Mouse (Mus musculus) megakaryocyte progenitor cell, adult 5-6 weeks (primary cell): Measurements from ENCODE around the gene Mef2d. TPM values are rescaled to one million over a fixed set of nuclear protein-coding genes. Genes with fewer than 3 reads are reported as not detected.
A peak's percentile ranks its signal among the peaks of the same experiment; 100 is the strongest.

ENCODE experiments used
- ATAC-seq: replicated peaks from 2 replicates; pipeline ENCODE4 v1.8.0; 2016; ENCODE audit warnings: mild to moderate bottlenecking, moderate TSS enrichment, inconsistent platforms; ENCODE audit not compliant: poor library complexity
- total RNA-seq, 2 experiments: library from RNA; stranded (forward) in 1 of 2; stranded (reverse) in 1 of 2; fragments of 157-497, 149-512 nt in 1 of 2; fragments of 200-1000 nt in 1 of 2; gene quantifications; 2 replicates each; pipeline versions ENCODE4 v1.2.3 to v1.2.4; 2015 to 2017

The Mef2d gene
- total RNA-seq, 2 experiments from 2014 or later: 52.8 to 82.5 TPM

GRCm38 (mm10) chr3:88148776-88149509 lies 6.8 kb downstream of the Mef2d start:
- peak; percentile 38 for ATAC-seq

DNA sequence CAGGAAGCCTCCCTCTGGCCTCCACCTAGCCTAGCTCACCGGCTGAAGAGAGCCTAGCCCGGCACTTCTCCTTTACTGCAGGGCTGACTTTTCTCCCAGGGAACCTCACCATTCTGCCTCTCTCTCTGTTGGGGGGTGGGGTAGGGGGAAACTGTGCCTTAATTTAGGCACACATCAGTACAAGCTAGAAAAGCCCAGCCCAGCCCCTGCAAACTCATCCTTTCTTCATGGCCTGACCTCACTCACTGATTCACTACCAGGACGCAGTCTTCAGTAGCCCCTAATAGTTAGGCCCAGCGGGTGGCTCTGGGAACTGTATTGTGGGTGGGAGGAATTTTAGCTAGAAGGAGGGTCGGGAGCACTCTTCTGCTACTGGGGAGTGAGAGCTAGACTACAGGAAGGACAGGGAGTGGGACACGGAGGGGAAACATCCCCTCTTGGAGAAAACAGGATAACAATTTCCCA lies 7.4 kb downstream of the Mef2d start:
- ATAC-seq: no peak

- no peak; the same call in 1 of the 2 replicates for ATAC-seq
Measured at GRCm38 (mm10) chr3:88150061-88150998, 8.2 kb downstream of the Mef2d start.

DNA sequence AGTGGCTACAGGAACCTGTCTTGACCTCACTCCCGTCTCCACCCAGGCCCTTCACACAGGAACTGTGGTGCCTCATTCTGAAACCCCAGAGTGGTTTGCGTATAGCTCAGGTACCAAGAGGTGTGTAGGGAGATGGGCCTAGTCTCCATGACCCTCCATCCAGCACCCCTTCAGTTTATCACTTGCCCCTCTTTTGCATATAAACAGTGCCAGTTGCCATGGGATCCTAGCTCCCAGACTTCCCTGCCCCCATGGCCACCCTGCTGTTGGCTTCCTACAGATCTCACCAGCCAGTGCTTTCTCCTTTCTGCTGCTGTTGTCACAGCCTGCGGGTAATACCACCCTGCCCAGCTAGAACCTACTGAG lies 8.8 kb downstream of the Mef2d start:
- ATAC-seq: no peak

- ATAC-seq: no peak
Measured at GRCm38 (mm10) chr3:88152056-88152455, 9.9 kb downstream of the Mef2d start.

DNA sequence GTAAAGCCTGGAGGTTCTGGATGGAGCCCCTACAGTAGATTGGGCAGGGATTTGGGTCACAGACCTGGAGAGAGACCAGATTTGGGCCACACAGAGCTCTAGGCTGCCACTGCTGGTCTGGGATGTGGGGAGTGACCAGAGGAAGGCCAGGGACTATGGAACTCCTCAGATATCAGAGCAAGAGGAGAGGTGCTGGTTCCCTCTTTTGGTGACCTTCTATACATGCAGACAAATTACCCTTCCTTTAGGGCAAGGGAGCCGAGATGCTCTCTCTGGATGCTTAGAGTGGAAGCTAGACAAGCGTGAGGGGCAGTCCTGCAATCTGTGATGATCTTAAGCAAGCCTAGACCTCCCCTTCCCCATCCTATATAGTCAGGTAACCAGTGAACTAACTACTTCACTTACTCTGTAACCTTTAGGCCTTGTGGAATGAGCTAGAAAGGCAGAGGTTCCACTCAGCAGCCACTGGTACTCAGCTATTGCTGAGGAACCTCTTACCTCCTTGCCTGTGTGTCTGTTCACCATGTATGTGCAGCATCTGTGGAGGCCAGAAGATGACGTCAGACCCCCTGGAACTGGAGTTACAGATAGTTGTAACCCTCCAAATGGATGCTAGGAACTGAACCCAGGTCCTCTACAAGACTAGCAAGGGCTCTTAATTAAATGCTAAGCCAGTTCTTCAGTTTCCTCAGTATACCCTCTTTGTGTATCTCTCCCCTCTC lies 11.3 kb downstream of the Mef2d start:
- ATAC-seq: no peak

DNA sequence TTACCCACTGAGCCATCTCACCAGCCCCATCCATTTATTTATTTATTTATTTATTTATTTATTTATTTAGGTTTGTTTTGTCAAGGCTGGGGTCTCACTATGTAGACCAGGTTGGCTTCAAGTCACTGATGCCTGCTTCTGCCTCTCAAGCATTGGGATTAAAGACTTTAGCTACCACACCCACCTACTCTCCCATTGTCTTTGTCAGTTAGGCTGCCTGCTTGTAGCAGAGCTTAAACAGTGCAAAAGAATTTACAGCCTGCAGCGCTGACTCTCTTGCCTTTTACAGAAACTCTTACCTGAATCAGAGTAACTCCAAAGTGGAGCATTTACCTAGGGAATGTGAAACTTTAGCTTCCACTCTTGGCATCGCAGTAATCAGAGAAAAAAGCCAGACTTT lies 12.1 kb downstream of the Mef2d start:
- ATAC-seq: no peak

DNA sequence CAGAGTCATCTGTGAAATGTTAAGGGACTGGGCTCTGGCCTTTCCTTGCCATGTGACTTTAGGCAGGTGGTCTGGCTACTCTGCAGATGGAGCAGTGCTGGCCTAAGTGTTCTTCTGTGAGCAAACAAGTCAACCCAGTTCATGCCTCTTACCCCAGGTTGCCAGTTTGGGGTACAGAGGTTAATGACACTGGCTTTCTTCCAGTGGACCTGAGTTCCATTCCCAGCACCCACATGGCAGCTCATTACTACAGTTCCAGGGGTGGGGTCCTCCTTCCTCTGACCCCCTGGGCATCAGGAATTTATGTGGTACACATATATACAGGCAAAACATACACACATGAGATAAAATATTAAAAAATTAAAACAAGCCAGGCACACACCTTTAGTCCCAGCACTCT lies 14.6 kb downstream of the Mef2d start:
- ATAC-seq: no peak

DNA sequence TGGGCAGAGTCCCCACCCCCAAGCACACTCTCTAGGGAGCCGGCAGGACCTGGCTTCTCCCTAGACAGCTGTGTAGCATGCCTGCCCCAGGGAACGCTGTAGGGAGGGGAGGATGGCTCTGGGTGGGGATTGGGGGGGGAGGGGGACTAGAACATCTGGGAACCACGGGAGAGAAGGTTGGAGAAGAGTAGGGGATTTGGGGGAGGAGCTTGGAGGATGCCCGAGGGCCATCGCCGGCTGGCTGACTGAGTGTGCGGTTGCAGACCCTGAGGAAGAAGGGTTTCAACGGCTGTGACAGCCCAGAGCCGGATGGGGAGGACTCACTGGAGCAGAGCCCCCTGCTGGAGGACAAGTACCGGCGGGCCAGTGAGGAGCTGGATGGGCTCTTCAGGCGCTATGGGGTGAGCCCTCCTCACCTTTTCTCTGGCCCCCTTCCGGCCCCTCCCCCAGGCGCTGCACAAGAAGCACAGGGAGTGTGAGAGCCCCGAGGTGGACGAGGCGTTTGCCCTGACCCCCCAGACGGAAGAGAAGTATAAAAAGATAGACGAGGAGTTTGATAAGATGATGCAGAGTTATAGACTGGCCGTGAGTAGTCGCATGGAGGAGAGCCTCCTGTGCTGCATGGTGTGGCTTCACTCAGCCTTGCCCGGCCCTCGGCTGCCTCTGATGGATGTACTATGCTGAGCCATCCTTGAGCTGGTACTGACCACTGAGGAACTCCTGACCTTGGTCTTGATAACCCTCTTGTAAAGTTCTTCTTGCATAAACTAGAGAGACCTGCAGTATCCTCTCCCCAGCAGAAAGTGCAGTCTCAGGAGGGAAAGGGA lies 15.8 kb downstream of the Mef2d start:
- peak; percentile 80 for ATAC-seq

DNA sequence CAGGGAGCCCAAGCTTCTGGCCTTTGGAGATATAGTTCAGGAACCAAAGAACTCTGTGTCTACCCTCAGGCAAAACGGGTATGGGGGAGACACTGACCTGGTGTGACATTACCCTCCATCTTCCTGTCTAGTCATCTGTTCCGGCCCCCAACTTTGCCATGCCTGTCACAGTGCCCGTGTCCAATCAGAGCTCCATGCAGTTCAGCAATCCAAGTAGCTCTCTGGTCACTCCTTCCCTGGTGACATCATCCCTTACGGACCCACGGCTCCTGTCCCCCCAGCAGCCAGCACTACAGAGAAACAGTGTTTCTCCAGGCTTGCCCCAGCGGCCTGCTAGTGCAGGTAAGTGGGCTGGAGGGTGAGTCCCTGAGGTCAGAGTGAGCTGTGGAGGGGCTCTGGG lies 16.8 kb downstream of the Mef2d start:
- no peak for ATAC-seq

DNA sequence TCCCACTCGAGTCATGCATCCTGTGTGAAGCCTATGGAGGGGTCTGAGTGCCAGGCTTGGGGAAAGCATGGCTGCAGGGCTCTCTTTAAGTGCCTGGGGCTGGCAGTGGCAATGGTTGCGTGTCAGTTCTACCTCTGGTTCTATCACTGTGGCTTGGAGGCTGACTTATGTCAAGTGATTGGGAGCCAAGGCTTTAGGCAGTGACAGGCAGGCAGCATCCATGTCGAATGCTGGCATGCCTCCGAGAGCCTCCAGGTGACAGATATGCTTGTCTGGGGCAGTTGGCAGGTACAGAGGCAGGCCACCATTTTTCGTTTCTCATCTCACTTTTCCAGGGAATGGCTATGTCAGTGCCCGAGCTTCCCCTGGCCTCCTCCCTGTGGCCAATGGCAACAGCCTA lies 18.7 kb downstream of the Mef2d start:
- ATAC-seq: no peak

DNA sequence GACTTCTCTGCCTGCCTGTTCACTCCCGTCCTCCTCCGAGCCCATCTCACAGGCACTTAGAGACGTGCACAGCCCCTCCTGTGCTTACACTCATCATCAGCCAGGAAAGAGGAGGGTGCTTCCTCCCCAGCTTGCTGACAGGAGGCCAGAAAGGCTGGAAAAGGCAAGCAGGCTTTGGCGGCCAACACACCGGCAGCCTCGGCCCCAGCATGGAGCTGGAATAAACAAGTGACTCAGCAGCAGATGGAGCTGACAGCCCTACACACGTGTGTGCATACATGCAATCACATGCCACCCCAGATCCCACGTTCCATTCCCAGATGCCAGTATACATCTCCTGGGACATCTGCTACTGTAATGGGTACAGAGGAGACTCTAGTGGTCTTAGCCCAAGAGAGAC lies 20.1 kb downstream of the Mef2d start:
- no peak for ATAC-seq

DNA sequence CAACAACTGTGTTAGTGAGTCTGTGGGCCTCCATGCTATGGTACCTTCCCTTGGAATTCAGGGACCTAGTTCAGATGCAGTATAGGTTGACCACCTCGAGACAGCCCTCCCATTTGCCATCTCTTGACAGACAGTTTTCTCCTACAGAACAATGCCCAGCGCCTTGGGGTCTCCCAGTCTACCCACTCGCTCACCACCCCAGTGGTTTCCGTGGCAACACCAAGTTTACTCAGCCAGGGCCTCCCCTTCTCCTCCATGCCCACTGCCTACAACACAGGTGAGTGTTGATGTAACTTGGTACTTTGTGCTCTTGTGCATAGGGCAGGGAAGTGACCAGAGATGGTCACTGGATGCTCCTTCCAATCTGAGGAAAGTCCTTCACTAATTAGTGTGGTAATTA lies 20.6 kb downstream of the Mef2d start:
- no peak for ATAC-seq

- no peak for ATAC-seq
Measured at GRCm38 (mm10) chr3:88163847-88164246, 21.7 kb downstream of the Mef2d start.

DNA sequence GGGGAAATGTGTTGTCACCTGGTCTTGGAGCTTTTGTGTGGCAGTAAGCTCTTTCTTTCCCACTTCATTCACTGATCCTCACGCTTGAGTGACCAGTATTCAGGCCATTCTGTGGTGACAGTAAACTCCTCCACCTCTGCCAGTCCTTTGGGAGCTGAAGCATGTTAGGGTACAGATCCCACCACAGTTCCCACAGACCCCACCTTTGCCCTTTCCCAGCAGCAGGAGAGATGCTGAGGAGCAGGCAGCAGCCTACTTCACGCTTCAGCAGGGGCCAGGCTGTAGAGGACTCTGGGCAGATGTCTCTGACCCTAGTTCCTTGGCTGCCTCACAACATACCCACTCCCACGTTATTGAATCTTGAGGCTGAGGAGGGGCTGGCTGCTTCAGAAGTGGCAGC lies 22.1 kb downstream of the Mef2d start:
- no peak for ATAC-seq

- no peak for ATAC-seq
Measured at GRCm38 (mm10) chr3:88166056-88166455, 23.9 kb downstream of the Mef2d start.

GRCm38 (mm10) chr3:88170361-88170760 lies 28.2 kb downstream of the Mef2d start:
- no peak for ATAC-seq

DNA sequence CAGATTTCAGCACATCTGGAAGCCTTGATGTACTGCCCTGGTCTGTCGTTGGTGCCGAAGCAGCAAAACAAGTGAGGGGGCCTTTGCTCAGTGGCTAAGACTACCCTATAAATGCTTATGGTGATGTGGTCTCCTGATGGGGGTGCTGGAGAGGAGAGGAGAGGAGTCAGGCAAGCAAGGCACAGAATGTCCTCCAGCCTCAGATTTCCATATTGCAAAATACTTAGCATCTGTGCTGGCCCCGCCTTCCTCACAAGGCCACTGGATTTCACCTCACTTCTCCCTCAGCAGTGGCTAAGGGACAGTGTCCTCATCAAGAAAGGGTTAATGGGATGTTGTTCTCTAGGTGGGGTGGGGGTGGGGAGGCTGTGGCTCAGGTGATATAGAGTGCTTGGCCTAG lies 30.3 kb downstream of the Mef2d start:
- ATAC-seq: 0 out of 2 replicates have a peak, but pooled peaks have one; percentile 24

DNA sequence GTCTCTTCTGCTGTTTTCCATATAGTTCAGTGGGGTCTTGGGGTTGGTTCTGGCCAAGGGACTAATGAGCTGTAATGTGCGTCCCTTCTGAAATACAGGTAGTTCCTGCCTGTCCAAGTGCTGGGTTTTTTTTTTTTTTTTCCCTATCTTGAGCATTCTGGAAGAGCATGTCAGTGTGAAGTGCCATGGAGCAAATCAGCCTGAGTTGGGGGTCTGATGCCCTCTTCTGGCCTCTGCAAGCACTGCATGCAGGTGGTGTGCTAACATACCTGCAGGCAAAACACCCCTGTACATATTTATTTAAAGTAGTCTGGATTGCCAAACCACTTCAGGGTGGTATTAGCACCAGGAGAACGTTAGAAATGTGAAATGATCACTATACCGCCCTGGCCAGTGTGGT lies 31.2 kb downstream of the Mef2d start:
- ATAC-seq: peak; percentile 32; the same call in 1 of the 2 replicates

GRCm38 (mm10) chr3:88174894-88175293 lies 32.7 kb downstream of the Mef2d start:
- no peak for ATAC-seq
